Mouse (Mus musculus) gastrocnemius, adult 18-20 months (tissue): ENCODE measurements around the gene Cnr1. TPM values are rescaled to one million over a fixed set of nuclear protein-coding genes. Genes with fewer than 3 reads are reported as not detected.

Experiments
- DNase-seq: peaks from one replicate; pipeline ENCODE4 v3.0.0; 2021; ENCODE audit warnings: low spot score
- total RNA-seq, 2 experiments: library from RNA; stranded (reverse); gene quantifications; 2 replicates each; pipeline ENCODE4 v1.2.3; 2021

The Cnr1 gene
- total RNA-seq, 2 experiments from 2014 or later, result 0.16 to 0.36 TPM

GRCm38 (mm10) chr4:33931347-33931746, 7.0 kb downstream of the Cnr1 start:
- DNase-seq, result no peak

- DNase-seq, result no peak
Observed at GRCm38 (mm10) chr4:33941557-33941956, 17.2 kb downstream of the Cnr1 start.

GRCm38 (mm10) chr4:33943936-33944335, 19.5 kb downstream of the Cnr1 start:
- no peak for DNase-seq

- DNase-seq, result no peak
Observed at GRCm38 (mm10) chr4:33945742-33946141, 21.3 kb downstream of the Cnr1 start.

- no peak for DNase-seq
Observed at GRCm38 (mm10) chr4:33947584-33947983, 23.2 kb downstream of the Cnr1 start.

GRCm38 (mm10) chr4:33957398-33957797, 33.0 kb downstream of the Cnr1 start:
- no peak for DNase-seq

- DNase-seq, result no peak
Observed at GRCm38 (mm10) chr4:33958515-33958914, 34.1 kb downstream of the Cnr1 start.

- DNase-seq, result no peak
Observed at GRCm38 (mm10) chr4:33959841-33960240, 35.4 kb downstream of the Cnr1 start.

GRCm38 (mm10) chr4:33970726-33971125, 46.3 kb downstream of the Cnr1 start:
- no peak for DNase-seq

- no peak for DNase-seq
Observed at GRCm38 (mm10) chr4:33988466-33989089, 64.2 kb downstream of the Cnr1 start.

GRCm38 (mm10) chr4:33992687-33993086, 68.3 kb downstream of the Cnr1 start:
- DNase-seq, result no peak

- no peak for DNase-seq
Observed at GRCm38 (mm10) chr4:33996382-33996781, 72.0 kb downstream of the Cnr1 start.

Other genes starting within 250 kb of the Cnr1 start
- under 1 TPM in 1 of 2 experiments, not detected in 1; 0.28 TPM for gene Spaca1, start 125.6 kb downstream of the Cnr1 start, total RNA-seq